Mouse (Mus musculus): ENCODE data around the gene Gda. TPM values are rescaled to one million over a fixed set of nuclear protein-coding genes. Genes with fewer than 3 reads are reported as not detected.

The Gda gene
- polyA plus RNA-seq, 1 experiment from 2014 or later, result 0.57 TPM

DNA sequence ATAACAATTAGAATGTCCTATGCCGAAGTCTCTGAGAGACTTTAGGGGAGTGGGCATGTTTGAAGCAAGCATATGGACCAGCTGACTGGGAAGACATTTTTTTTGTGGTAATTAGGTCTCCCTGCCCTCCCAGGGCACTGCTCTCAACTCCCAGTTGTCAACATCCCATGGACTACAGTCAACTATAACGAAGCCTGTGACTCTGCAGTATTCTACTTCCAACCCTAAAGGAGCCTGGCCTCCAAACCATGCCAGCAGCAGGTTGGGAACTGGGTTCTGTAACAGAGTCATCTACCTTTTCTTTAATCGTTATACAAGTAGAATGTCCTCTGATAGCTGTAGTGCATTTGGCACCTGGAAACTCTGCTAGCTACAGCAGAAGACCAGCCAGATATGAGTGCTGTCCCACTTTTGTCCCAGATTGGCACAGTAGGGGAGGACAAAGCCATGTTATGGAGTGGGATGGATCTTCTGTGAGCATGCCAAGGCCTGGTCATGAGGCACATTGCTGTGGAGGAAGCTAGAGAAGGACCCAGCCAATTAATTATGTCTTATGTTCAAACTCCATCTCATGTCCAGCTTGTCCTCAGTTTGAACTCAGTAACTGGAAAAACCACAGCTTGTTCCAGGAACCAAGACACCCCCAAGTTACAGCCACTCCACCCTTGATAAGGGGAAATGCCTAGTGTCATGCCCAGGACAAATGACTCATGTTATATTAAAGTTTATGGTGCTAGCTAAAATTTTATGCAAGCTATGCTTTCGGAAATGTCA lies 96.6 kb downstream of the Gda start:
- no peaks in the 10 kb centered on the region for H3K4me1 ChIP-seq (replicated peaks; ENCODE audit: control insufficient read depth, insufficient read depth, low read length)
- H3K27me3 ChIP-seq (replicated peaks; ENCODE audit: control insufficient read depth, insufficient read depth, low read length), result no peaks in the 10 kb centered on the region
- H3K4me2 ChIP-seq (ENCODE audit: low read length), result no peak overlapping the region
- no peaks in the 10 kb centered on the region for H3K36me3 ChIP-seq (ENCODE audit: control insufficient read depth, insufficient read depth, low read length)
- ATAC-seq (replicated peaks; ENCODE audit: low FRiP score, low TSS enrichment, low read depth) (no peak), DNase-seq (ENCODE audit: low spot score) (no peak)
- no peak overlapping the region for H3K4me3 ChIP-seq (ENCODE audit: low read depth, low read length)
- no peaks in the 10 kb centered on the region for H3K9me3 ChIP-seq (ENCODE audit: control insufficient read depth, low read length)
- H3K27ac ChIP-seq (ENCODE audit: low read depth), result no peak overlapping the region
- H3K9ac ChIP-seq (ENCODE audit: low read length), result no peak overlapping the region
- WGBS, result 85% methylated on average over 4 of the region's 4 CpGs

DNA sequence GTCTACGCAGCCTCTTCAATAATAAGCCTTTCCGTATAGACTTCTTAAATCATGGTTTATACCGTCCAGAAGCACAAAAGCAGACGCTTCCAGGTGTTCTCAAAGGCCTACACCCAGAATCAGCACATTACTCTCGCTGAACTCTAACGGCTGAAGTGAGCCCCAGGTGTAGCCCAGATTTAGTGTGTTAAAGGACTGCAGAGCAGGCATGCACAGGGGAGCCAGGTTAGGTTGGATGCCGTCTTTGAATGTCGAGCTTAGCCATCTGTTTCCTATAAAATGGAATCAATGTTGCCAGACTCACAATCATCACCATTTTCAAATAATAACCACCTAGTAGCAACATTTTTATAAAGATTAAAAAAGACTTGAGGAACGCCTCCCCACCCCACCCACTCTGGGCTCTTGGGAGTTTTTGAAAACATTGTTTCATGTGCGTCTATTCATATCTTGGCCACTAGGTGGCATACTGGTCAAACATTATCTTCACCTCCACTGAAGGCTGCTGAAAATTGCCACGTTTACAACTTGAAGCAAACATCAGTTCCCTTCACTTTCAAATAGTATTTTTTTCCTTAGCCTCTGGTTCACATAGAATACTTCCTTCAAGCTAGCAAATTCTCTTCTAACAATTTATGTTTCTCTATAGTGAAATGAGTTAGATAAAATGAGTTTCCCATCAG lies 100.0 kb downstream of the Gda start:
- H3K4me2 ChIP-seq (ENCODE audit: low read length), result no peak overlapping the region
- H3K9ac ChIP-seq (ENCODE audit: low read length), result no peak overlapping the region
- DNase-seq (ENCODE audit: low spot score) (peak; percentile 56), ATAC-seq (replicated peaks; ENCODE audit: low FRiP score, low TSS enrichment, low read depth) (peak; percentile 71; the same call in 1 of the 2 replicates)
- no peak overlapping the region for H3K4me3 ChIP-seq (ENCODE audit: low read depth, low read length)
- 56% methylated on average over 11 of the region's 11 CpGs for WGBS
- H3K27ac ChIP-seq (ENCODE audit: low read depth), result no peak overlapping the region
- no peaks in the 10 kb centered on the region for H3K9me3 ChIP-seq (ENCODE audit: control insufficient read depth, low read length)
- no peaks in the 10 kb centered on the region for H3K4me1 ChIP-seq (replicated peaks; ENCODE audit: control insufficient read depth, insufficient read depth, low read length)
- H3K27me3 ChIP-seq (replicated peaks; ENCODE audit: control insufficient read depth, insufficient read depth, low read length), result no peaks in the 10 kb centered on the region
- no peaks in the 10 kb centered on the region for H3K36me3 ChIP-seq (ENCODE audit: control insufficient read depth, insufficient read depth, low read length)

GRCm38 (mm10) chr19:21372395-21373072 lies 100.7 kb downstream of the Gda start:
- no peaks in the 10 kb centered on the region for H3K4me1 ChIP-seq (replicated peaks; ENCODE audit: control insufficient read depth, insufficient read depth, low read length)
- H3K36me3 ChIP-seq (ENCODE audit: control insufficient read depth, insufficient read depth, low read length), result no peaks in the 10 kb centered on the region
- H3K9me3 ChIP-seq (ENCODE audit: control insufficient read depth, low read length), result no peaks in the 10 kb centered on the region
- no peak overlapping the region for H3K27ac ChIP-seq (ENCODE audit: low read depth)
- 73% methylated on average over 12 of the region's 12 CpGs for WGBS
- H3K9ac ChIP-seq (ENCODE audit: low read length), result no peak overlapping the region
- DNase-seq (ENCODE audit: low spot score), result no peak
- ATAC-seq (replicated peaks; ENCODE audit: low FRiP score, low TSS enrichment, low read depth), result peak; percentile 59
- H3K4me2 ChIP-seq (ENCODE audit: low read length), result no peak overlapping the region
- H3K27me3 ChIP-seq (replicated peaks; ENCODE audit: control insufficient read depth, insufficient read depth, low read length), result no peaks in the 10 kb centered on the region
- H3K4me3 ChIP-seq (ENCODE audit: low read depth, low read length), result no peak overlapping the region

DNA sequence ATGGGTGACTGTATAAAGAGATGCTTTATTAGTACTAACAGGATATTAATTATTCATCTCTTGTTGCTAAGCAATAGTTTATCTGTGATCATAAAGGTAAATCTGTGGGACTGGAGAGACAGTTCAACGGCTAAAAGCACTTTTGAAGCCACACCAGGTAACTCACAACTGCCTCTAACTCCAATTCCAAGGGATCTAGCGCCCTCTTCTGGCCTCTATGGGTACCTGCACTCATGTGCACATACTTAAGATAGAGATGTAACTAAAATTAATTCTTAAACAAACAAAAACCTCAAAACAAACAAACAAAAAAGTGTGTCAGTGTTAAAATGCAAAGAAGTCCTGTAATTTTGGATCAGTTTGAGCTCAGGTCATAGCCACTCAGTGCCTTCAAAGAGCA lies 101.9 kb downstream of the Gda start:
- Histone ChIP-seq H3K36me3 (ENCODE audit: control insufficient read depth, insufficient read depth, low read length) (no peaks in the 10 kb centered on the region), H3K4me3 (ENCODE audit: low read depth, low read length) (no peak overlapping the region), H3K27ac (ENCODE audit: low read depth) (no peak overlapping the region), H3K9ac (ENCODE audit: low read length) (no peak overlapping the region), H3K27me3 (replicated peaks; ENCODE audit: control insufficient read depth, insufficient read depth, low read length) (no peaks in the 10 kb centered on the region), H3K4me2 (ENCODE audit: low read length) (no peak overlapping the region), H3K4me1 (replicated peaks; ENCODE audit: control insufficient read depth, insufficient read depth, low read length) (no peaks in the 10 kb centered on the region), H3K9me3 (ENCODE audit: control insufficient read depth, low read length) (no peaks in the 10 kb centered on the region)
- no peak for DNase-seq (ENCODE audit: low spot score)
- WGBS, result 49% methylated on average over 2 of the region's 2 CpGs
- ATAC-seq (replicated peaks; ENCODE audit: low FRiP score, low TSS enrichment, low read depth), result no peak

DNA sequence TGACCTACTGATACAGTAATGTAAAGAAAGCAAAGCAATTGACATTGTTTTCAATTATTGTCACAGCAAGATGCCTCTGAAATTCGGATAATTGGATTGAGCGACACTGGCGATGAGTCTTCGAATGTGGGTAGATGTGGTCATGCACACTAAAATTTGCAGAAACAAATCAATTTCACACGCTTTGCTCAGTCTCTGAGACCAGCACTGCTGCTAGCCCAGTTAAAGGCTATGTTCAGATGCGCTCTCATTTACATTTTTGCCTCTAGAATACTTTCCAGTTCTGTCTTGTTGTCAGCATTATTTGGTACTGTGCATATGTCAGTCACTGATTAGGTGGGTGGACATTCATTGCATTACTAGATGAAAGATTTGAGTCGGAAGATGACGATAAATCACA lies 102.5 kb downstream of the Gda start:
- Histone ChIP-seq H3K27me3 (replicated peaks; ENCODE audit: control insufficient read depth, insufficient read depth, low read length) (no peaks in the 10 kb centered on the region), H3K4me2 (ENCODE audit: low read length) (no peak overlapping the region), H3K4me1 (replicated peaks; ENCODE audit: control insufficient read depth, insufficient read depth, low read length) (no peaks in the 10 kb centered on the region), H3K4me3 (ENCODE audit: low read depth, low read length) (no peak overlapping the region), H3K9ac (ENCODE audit: low read length) (no peak overlapping the region), H3K9me3 (ENCODE audit: control insufficient read depth, low read length) (no peaks in the 10 kb centered on the region), H3K36me3 (ENCODE audit: control insufficient read depth, insufficient read depth, low read length) (no peaks in the 10 kb centered on the region), H3K27ac (ENCODE audit: low read depth) (no peak overlapping the region)
- DNase-seq (ENCODE audit: low spot score) (no peak), ATAC-seq (replicated peaks; ENCODE audit: low FRiP score, low TSS enrichment, low read depth) (no peak)
- 88% methylated on average over 8 of the region's 8 CpGs for WGBS

DNA sequence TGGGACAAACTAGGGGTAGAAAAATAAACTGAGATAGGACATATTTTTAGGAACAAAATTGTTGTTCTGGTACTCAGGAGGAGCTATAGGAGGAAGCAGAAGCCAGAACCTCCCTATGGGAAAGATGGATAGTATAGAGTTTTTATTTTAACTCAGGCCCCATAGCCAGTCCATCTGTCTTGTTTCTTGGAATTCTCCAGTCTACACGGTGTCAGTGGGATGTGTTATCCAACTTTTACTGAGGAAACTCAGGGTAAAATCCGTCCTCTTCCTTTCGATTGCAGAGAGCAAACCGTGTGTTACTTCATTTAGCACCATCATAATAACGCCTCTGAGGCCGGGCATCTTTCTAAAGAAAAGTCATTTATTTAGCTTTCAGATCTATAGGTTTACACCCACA lies 104.1 kb downstream of the Gda start:
- ATAC-seq (replicated peaks; ENCODE audit: low FRiP score, low TSS enrichment, low read depth), result no peak
- no peaks in the 10 kb centered on the region for H3K36me3 ChIP-seq (ENCODE audit: control insufficient read depth, insufficient read depth, low read length)
- H3K4me2 ChIP-seq (ENCODE audit: low read length), result no peak overlapping the region
- H3K9me3 ChIP-seq (ENCODE audit: control insufficient read depth, low read length), result no peaks in the 10 kb centered on the region
- no peak for DNase-seq (ENCODE audit: low spot score)
- H3K4me3 ChIP-seq (ENCODE audit: low read depth, low read length), result no peak overlapping the region
- H3K4me1 ChIP-seq (replicated peaks; ENCODE audit: control insufficient read depth, insufficient read depth, low read length), result no peaks in the 10 kb centered on the region
- no peak overlapping the region for H3K27ac ChIP-seq (ENCODE audit: low read depth)
- no peak overlapping the region for H3K9ac ChIP-seq (ENCODE audit: low read length)
- no peaks in the 10 kb centered on the region for H3K27me3 ChIP-seq (replicated peaks; ENCODE audit: control insufficient read depth, insufficient read depth, low read length)
- WGBS, result 86% methylated on average over 6 of the region's 6 CpGs

DNA sequence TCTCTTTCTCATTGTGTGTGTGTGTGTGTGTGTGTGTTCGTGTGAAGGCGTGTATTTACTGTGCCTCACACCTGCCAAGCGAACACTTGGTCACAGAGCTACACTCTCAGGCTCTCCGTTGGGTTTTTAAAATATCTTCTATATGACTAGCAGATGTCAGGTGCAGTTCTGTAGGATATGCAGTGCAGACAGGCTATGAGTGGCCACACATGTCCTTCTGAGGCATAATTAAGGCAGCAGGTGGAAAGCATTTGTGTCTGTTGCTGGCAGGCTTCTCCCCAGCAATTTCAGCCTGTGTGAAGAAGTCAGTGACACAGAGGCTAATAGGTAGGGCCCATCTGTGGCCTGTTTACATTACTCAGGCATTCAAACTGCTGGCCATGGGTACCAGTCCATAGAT lies 104.7 kb downstream of the Gda start:
- Histone ChIP-seq H3K4me3 (ENCODE audit: low read depth, low read length) (no peak overlapping the region), H3K27me3 (replicated peaks; ENCODE audit: control insufficient read depth, insufficient read depth, low read length) (no peaks in the 10 kb centered on the region), H3K9me3 (ENCODE audit: control insufficient read depth, low read length) (no peaks in the 10 kb centered on the region), H3K9ac (ENCODE audit: low read length) (no peak overlapping the region), H3K27ac (ENCODE audit: low read depth) (no peak overlapping the region), H3K4me1 (replicated peaks; ENCODE audit: control insufficient read depth, insufficient read depth, low read length) (no peaks in the 10 kb centered on the region), H3K4me2 (ENCODE audit: low read length) (no peak overlapping the region), H3K36me3 (ENCODE audit: control insufficient read depth, insufficient read depth, low read length) (no peaks in the 10 kb centered on the region)
- WGBS, result 81% methylated on average over 4 of the region's 4 CpGs
- ATAC-seq (replicated peaks; ENCODE audit: low FRiP score, low TSS enrichment, low read depth) (no peak), DNase-seq (ENCODE audit: low spot score) (no peak)

DNA sequence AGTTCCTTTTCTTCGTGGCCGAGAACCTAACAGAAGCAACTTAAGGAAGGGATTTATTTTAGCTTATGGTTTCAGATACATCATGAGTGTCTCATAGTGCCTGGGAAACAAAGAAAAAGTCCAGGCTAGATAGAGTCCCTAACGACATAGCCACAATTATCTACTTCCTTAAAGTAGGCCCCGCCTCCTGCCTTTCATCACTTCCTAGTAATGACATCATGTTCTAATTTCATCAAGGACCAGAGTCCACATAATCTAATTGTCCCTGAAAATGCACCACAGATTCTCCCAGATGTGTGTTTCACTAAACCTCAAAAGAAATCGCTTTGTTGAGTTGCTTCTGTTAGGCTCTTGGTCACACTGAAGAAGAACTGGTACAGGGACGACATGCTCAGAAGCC lies 115.5 kb downstream of the Gda start:
- Histone ChIP-seq H3K9me3 (ENCODE audit: control insufficient read depth, low read length) (no peaks in the 10 kb centered on the region), H3K4me1 (replicated peaks; ENCODE audit: control insufficient read depth, insufficient read depth, low read length) (no peaks in the 10 kb centered on the region), H3K27me3 (replicated peaks; ENCODE audit: control insufficient read depth, insufficient read depth, low read length) (no peaks in the 10 kb centered on the region), H3K9ac (ENCODE audit: low read length) (no peak overlapping the region), H3K36me3 (ENCODE audit: control insufficient read depth, insufficient read depth, low read length) (no peaks in the 10 kb centered on the region), H3K4me2 (ENCODE audit: low read length) (no peak overlapping the region), H3K4me3 (ENCODE audit: low read depth, low read length) (no peak overlapping the region), H3K27ac (ENCODE audit: low read depth) (no peak overlapping the region)
- ATAC-seq (replicated peaks; ENCODE audit: low FRiP score, low TSS enrichment, low read depth) (no peak), DNase-seq (ENCODE audit: low spot score) (no peak)
- 93% methylated on average over 6 of the region's 6 CpGs for WGBS
